Mouse (Mus musculus): ENCODE measurements around the gene Fstl3. TPM values are rescaled to one million over a fixed set of nuclear protein-coding genes. Genes with fewer than 3 reads are reported as not detected.

Fstl3 gene
- polyA plus RNA-seq, 1 experiment from 2014 or later = 19.9 TPM

DNA sequence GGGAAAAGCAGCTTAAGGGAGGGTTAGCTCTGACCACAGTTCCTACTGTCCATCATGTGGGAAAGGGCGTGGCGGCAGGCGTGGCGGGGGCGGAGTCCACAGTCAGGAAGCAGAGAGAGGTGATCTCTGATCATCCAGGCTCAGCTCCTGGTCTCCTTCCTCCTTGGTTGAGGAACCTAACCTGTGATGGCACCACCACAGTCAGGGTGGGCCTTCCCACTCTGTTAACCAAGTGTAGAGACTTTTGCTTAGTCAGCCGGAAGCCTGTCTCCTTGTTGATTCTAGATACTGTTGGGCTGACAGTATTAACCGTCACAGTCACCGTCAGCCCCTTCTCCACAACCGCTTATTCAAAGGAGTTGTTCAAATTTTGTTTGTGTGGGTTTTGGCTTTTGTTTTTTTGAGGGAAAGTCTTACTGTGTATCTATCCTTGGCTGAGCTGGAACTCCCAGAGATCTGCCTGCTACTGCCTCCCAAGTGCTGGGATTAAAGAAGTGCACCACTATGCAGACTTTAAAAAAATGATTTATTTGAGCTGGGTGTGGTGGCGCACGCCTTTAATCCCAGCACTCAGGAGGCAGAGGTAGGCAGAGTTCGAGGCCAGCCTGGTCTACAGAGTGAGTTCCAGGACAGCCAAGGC lies 21.3 kb downstream of the Fstl3 start:
- no peaks in the 10 kb centered on the region for H3K27me3 ChIP-seq (ENCODE audit: control insufficient read depth, insufficient read depth, low read length)
- H3K9ac ChIP-seq (ENCODE audit: low read length) = no peak overlapping the region
- H3K9me3 ChIP-seq (ENCODE audit: control insufficient read depth, low read length) = no peaks in the 10 kb centered on the region
- WGBS = 81% methylated on average over 12 of the region's 12 CpGs
- ATAC-seq (ENCODE audit: insufficient number of reproducible peaks, insufficient read depth, low FRiP score, low read depth) = no peak
- no peak overlapping the region for H3K4me3 ChIP-seq (ENCODE audit: control insufficient read depth in 1 of 2, insufficient read depth in 1 of 2, low read depth in 1 of 2, low read length in 2 of 2)
- peaks cover 23 to 30% of the 10 kb centered on the region in 2 experiments for H3K4me1 ChIP-seq (ENCODE audit: control insufficient read depth in 2 of 2, insufficient read depth in 2 of 2, low read length in 2 of 2)
- no peak overlapping the region for H3K27ac ChIP-seq (replicated peaks in 1 of 2; ENCODE audit: control insufficient read depth in 1 of 2, insufficient read depth in 1 of 2, low read depth in 2 of 2, low read length in 2 of 2)
- no peak overlapping the region for H3K4me2 ChIP-seq (ENCODE audit: low read length)
- no peaks in the 10 kb centered on the region for H3K36me3 ChIP-seq (ENCODE audit: control insufficient read depth, insufficient read depth, low read length)

- Histone ChIP-seq H3K27me3 (ENCODE audit: control insufficient read depth, insufficient read depth, low read length) (no peaks in the 10 kb centered on the region), H3K4me3 (ENCODE audit: control insufficient read depth in 1 of 2, insufficient read depth in 1 of 2, low read depth in 1 of 2, low read length in 2 of 2) (no peak overlapping the region), H3K4me2 (ENCODE audit: low read length) (no peak overlapping the region), H3K4me1 (ENCODE audit: control insufficient read depth in 2 of 2, insufficient read depth in 2 of 2, low read length in 2 of 2) (peaks cover 25 to 32% of the 10 kb centered on the region in 2 experiments), H3K36me3 (ENCODE audit: control insufficient read depth, insufficient read depth, low read length) (no peaks in the 10 kb centered on the region), H3K27ac (replicated peaks in 1 of 2; ENCODE audit: control insufficient read depth in 1 of 2, insufficient read depth in 1 of 2, low read depth in 2 of 2, low read length in 2 of 2) (no peak overlapping the region), H3K9me3 (ENCODE audit: control insufficient read depth, low read length) (no peaks in the 10 kb centered on the region), H3K9ac (ENCODE audit: low read length) (no peak overlapping the region)
- WGBS = 80% methylated on average over 11 of the region's 11 CpGs
- no peak for ATAC-seq (ENCODE audit: insufficient number of reproducible peaks, insufficient read depth, low FRiP score, low read depth)
These were observed 23.4 kb downstream of the Fstl3 start for GRCm38 (mm10) chr10:79800508-79800907.

DNA sequence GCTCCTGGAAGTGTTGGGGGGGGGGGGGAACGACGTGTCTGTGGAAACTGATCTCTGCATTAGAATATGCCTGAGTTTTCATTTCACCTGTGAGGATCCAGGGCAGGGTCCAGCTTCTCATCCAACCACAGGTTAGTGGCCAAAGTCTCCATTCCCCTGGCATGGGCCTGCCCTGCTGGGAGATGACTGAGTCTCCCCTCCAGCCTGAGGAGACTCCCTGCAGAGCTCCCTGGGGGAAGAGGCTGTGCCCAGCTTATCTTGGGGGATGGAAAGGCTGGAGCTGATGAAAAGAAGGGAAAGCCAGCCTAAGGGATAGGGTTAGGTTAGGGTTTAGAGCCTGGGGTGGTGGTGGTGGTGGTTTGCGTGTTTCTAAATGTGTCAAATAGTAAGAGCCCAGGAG lies 24.8 kb downstream of the Fstl3 start:
- H3K27me3 ChIP-seq (ENCODE audit: control insufficient read depth, insufficient read depth, low read length) = no peaks in the 10 kb centered on the region
- peak overlapping the region; percentile 25; the same call in 1 of the 2 replicates for H3K9ac ChIP-seq (ENCODE audit: low read length)
- 34% methylated on average over 3 of the region's 3 CpGs for WGBS
- H3K9me3 ChIP-seq (ENCODE audit: control insufficient read depth, low read length) = no peaks in the 10 kb centered on the region
- no peaks in the 10 kb centered on the region for H3K36me3 ChIP-seq (ENCODE audit: control insufficient read depth, insufficient read depth, low read length)
- H3K27ac ChIP-seq (replicated peaks in 1 of 2; ENCODE audit: control insufficient read depth in 1 of 2, insufficient read depth in 1 of 2, low read depth in 2 of 2, low read length in 2 of 2) = no peak overlapping the region
- no peak for ATAC-seq (ENCODE audit: insufficient number of reproducible peaks, insufficient read depth, low FRiP score, low read depth)
- H3K4me3 ChIP-seq (ENCODE audit: control insufficient read depth in 1 of 2, insufficient read depth in 1 of 2, low read depth in 1 of 2, low read length in 2 of 2) = no peak overlapping the region
- peak overlapping the region; percentile 16; the same call in 1 of the 2 replicates for H3K4me2 ChIP-seq (ENCODE audit: low read length)
- H3K4me1 ChIP-seq (ENCODE audit: control insufficient read depth in 2 of 2, insufficient read depth in 2 of 2, low read length in 2 of 2) = peaks cover 27 to 32% of the 10 kb centered on the region in 2 experiments

DNA sequence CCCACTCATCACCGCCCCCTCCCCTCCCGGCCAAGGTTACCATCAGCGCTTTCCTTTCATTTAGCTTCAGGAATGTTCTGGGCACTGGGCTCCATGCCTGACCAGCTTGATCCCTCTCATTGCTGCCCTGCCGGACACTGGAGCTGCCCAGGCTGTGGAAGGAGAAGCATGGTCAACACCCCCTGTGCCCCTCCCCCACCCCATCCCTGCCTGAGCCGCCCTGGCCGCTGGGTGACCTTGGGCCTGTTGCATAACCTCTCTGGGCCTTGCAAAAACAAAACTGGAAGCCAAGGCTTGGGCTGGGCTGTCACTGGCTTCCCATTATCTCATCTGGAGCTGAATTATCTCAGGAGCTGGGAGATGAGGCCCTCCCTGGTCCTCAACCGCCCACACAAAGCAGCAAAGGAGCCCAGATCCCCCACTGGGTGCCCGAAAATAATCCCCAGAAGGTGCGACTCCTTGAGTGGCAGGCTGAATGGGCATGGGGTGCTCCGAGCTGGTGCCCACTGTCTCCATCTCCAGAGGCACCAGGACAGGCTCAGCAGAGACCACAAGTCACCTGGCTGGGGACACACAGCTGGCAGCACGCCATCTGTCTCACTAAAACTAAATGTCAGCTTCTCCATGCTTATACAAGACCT lies 25.4 kb downstream of the Fstl3 start:
- no peaks in the 10 kb centered on the region for H3K9me3 ChIP-seq (ENCODE audit: control insufficient read depth, low read length)
- WGBS = 25% methylated on average over 11 of the region's 11 CpGs
- peak overlapping the region; percentile 16; the same call in 1 of the 2 replicates for H3K4me2 ChIP-seq (ENCODE audit: low read length)
- H3K4me1 ChIP-seq (ENCODE audit: control insufficient read depth in 2 of 2, insufficient read depth in 2 of 2, low read length in 2 of 2) = peaks cover 25 to 28% of the 10 kb centered on the region in 2 experiments
- H3K27me3 ChIP-seq (ENCODE audit: control insufficient read depth, insufficient read depth, low read length) = no peaks in the 10 kb centered on the region
- ATAC-seq (ENCODE audit: insufficient number of reproducible peaks, insufficient read depth, low FRiP score, low read depth) = peak; percentile 11; the same call in 1 of the 2 replicates
- H3K36me3 ChIP-seq (ENCODE audit: control insufficient read depth, insufficient read depth, low read length) = no peaks in the 10 kb centered on the region
- H3K4me3 ChIP-seq (ENCODE audit: control insufficient read depth in 1 of 2, insufficient read depth in 1 of 2, low read depth in 1 of 2, low read length in 2 of 2) = no peak overlapping the region
- peak overlapping the region in 1 of 2 experiments; percentile 62; a peak in 2 of 4 replicates for H3K27ac ChIP-seq (replicated peaks in 1 of 2; ENCODE audit: control insufficient read depth in 1 of 2, insufficient read depth in 1 of 2, low read depth in 2 of 2, low read length in 2 of 2)
- peak overlapping the region; percentile 41 for H3K9ac ChIP-seq (ENCODE audit: low read length)

- no peaks in the 10 kb centered on the region for H3K27me3 ChIP-seq (ENCODE audit: control insufficient read depth, insufficient read depth, low read length)
- H3K4me1 ChIP-seq (ENCODE audit: control insufficient read depth in 2 of 2, insufficient read depth in 2 of 2, low read length in 2 of 2) = peaks cover 25 to 28% of the 10 kb centered on the region in 2 experiments
- H3K4me2 ChIP-seq (ENCODE audit: low read length) = peak overlapping the region; percentile 25; the same call in 1 of the 2 replicates
- H3K9ac ChIP-seq (ENCODE audit: low read length) = peak overlapping the region; percentile 16; the same call in 1 of the 2 replicates
- peaks cover 5% of the 10 kb centered on the region; the same call in 1 of the 2 replicates for H3K36me3 ChIP-seq (ENCODE audit: control insufficient read depth, insufficient read depth, low read length)
- no peak overlapping the region for H3K4me3 ChIP-seq (ENCODE audit: control insufficient read depth in 1 of 2, insufficient read depth in 1 of 2, low read depth in 1 of 2, low read length in 2 of 2)
- WGBS = 15% methylated on average over 29 of the region's 29 CpGs
- no peak for ATAC-seq (ENCODE audit: insufficient number of reproducible peaks, insufficient read depth, low FRiP score, low read depth)
- H3K27ac ChIP-seq (replicated peaks in 1 of 2; ENCODE audit: control insufficient read depth in 1 of 2, insufficient read depth in 1 of 2, low read depth in 2 of 2, low read length in 2 of 2) = no peak overlapping the region; a peak in 1 of 4 replicates
- no peaks in the 10 kb centered on the region for H3K9me3 ChIP-seq (ENCODE audit: control insufficient read depth, low read length)
These were observed 26.7 kb downstream of the Fstl3 start for GRCm38 (mm10) chr10:79803716-79804323.

DNA sequence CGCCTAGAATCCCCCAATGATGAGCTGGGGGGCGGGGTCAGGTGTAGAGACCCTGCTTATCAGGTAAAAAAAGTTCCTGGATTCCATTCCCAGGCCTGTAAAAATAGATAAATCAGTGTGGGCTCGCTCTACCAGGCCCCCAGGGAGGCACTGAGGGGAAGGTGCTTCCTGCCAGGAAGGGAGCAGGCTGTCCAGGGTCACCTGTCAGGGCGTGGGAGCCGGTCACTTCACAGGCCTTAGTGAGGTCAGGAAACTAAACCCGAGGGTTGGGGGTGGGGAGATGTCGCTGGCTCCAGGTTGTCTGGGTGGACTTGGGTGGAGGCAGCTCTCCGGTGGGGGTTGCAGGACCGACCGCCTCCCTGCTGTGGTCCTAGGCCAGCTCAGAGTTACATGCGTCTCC lies 28.6 kb downstream of the Fstl3 start:
- Histone ChIP-seq H3K4me2 (ENCODE audit: low read length) (peak overlapping the region; percentile 47), H3K36me3 (ENCODE audit: control insufficient read depth, insufficient read depth, low read length) (peaks cover 17% of the 10 kb centered on the region), H3K9ac (ENCODE audit: low read length) (no peak overlapping the region), H3K27ac (replicated peaks in 1 of 2; ENCODE audit: control insufficient read depth in 1 of 2, insufficient read depth in 1 of 2, low read depth in 2 of 2, low read length in 2 of 2) (peak overlapping the region; percentile 29 to 75; a peak in 3 of 4 replicates), H3K4me1 (ENCODE audit: control insufficient read depth in 2 of 2, insufficient read depth in 2 of 2, low read length in 2 of 2) (peaks cover 25 to 28% of the 10 kb centered on the region in 2 experiments), H3K4me3 (ENCODE audit: control insufficient read depth in 1 of 2, insufficient read depth in 1 of 2, low read depth in 1 of 2, low read length in 2 of 2) (peak overlapping the region in 1 of 2 experiments; percentile 12; a peak in 2 of 4 replicates), H3K9me3 (ENCODE audit: control insufficient read depth, low read length) (no peaks in the 10 kb centered on the region), H3K27me3 (ENCODE audit: control insufficient read depth, insufficient read depth, low read length) (no peaks in the 10 kb centered on the region)
- peak; percentile 69 for ATAC-seq (ENCODE audit: insufficient number of reproducible peaks, insufficient read depth, low FRiP score, low read depth)
- WGBS = 30% methylated on average over 11 of the region's 11 CpGs

GRCm38 (mm10) chr10:79806331-79806730 lies 29.3 kb downstream of the Fstl3 start:
- H3K4me3 ChIP-seq (ENCODE audit: control insufficient read depth in 1 of 2, insufficient read depth in 1 of 2, low read depth in 1 of 2, low read length in 2 of 2) = peak overlapping the region in 1 of 2 experiments; percentile 12; a peak in 2 of 4 replicates
- peak overlapping the region; percentile 47 for H3K4me2 ChIP-seq (ENCODE audit: low read length)
- no peaks in the 10 kb centered on the region for H3K27me3 ChIP-seq (ENCODE audit: control insufficient read depth, insufficient read depth, low read length)
- whole genome bisulfite sequencing = 69% methylated on average over 9 of the region's 9 CpGs
- no peaks in the 10 kb centered on the region for H3K9me3 ChIP-seq (ENCODE audit: control insufficient read depth, low read length)
- no peak for ATAC-seq (ENCODE audit: insufficient number of reproducible peaks, insufficient read depth, low FRiP score, low read depth)
- H3K4me1 ChIP-seq (ENCODE audit: control insufficient read depth in 2 of 2, insufficient read depth in 2 of 2, low read length in 2 of 2) = peaks cover 25 to 28% of the 10 kb centered on the region in 2 experiments
- H3K9ac ChIP-seq (ENCODE audit: low read length) = peak overlapping the region; percentile 60; the same call in 1 of the 2 replicates
- H3K36me3 ChIP-seq (ENCODE audit: control insufficient read depth, insufficient read depth, low read length) = peaks cover 21% of the 10 kb centered on the region
- peak overlapping the region; percentile 29 to 75 for H3K27ac ChIP-seq (replicated peaks in 1 of 2; ENCODE audit: control insufficient read depth in 1 of 2, insufficient read depth in 1 of 2, low read depth in 2 of 2, low read length in 2 of 2)

All from heart, embryonic 14.5 days (tissue).